In the genomic region with DNA sequence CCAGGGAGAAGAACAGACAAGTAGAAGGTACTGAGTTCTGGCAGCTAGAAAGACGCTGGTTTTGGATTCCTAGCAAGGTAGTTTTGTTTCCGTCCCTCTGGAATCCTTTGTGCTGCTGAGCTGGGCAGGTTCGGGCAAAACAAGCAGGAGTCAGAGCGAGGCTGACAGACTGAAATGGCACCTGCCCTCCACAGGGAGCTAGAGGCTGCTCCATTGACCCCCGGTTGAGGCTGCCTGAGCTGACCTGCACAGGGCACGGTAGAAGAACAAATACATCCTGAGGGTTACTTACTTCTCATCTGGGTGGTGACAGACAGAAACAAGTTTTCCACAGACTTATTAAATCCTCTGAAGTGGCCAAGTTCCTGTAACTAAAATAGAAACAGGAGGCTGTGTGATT, we compare ENCODE assay signal across 7 mouse cellular contexts. TPM values are rescaled to one million over a fixed set of nuclear protein-coding genes. Genes with fewer than 3 reads are reported as not detected.
A peak's percentile ranks its signal among the peaks of the same experiment; 100 is the strongest.
DNase-seq lines count a peak whose midpoint lies in the region; ATAC-seq and TF ChIP-seq lines count a peak whose summit lies in the region.
"Not testable (repeated sequence)": the region's sequence is repeated elsewhere in the genome, so short reads cannot be mapped to it uniquely, and the experiment has no call there.

No protein-coding gene starts in this region.

- not testable (repeated sequence) for H3K9ac ChIP-seq in forebrain, embryonic 14.5 days (ENCODE audit: low read length); forebrain, postnatal 0 days; heart, embryonic 16.5 days (ENCODE audit: low read length); lung, embryonic 14.5 days; midbrain, embryonic 13.5 days (replicated peaks); neural tube, embryonic 12.5 days; stomach, postnatal 0 days (ENCODE audit: low read length)

- no CpG with 5 or more reads among the region's 6 CpGs for WGBS in forebrain, embryonic 14.5 days
- no CpG with 5 or more reads among the region's 6 CpGs for WGBS in forebrain, postnatal 0 days
- no CpG with 5 or more reads among the region's 6 CpGs for WGBS in heart, embryonic 16.5 days
- WGBS in lung, embryonic 14.5 days: no CpG with 5 or more reads among the region's 6 CpGs
- no CpG with 5 or more reads among the region's 6 CpGs for WGBS in midbrain, embryonic 13.5 days
- WGBS in neural tube, embryonic 12.5 days: no CpG with 5 or more reads among the region's 6 CpGs
- WGBS in stomach, postnatal 0 days: no CpG with 5 or more reads among the region's 6 CpGs

- not testable (repeated sequence) for TF ChIP-seq EP300 in stomach, postnatal 0 days (optimal IDR thresholded peaks at IDR 0.05)

- not testable (repeated sequence) for TF ChIP-seq CTCF in forebrain, postnatal 0 days (IDR thresholded peaks at IDR 0.05; ENCODE audit: low read depth); lung, embryonic 14.5 days (IDR thresholded peaks at IDR 0.05; ENCODE audit: low read depth); stomach, postnatal 0 days (IDR thresholded peaks at IDR 0.05; ENCODE audit: low read depth)

- not testable (repeated sequence) for H3K4me2 ChIP-seq in forebrain, embryonic 14.5 days (ENCODE audit: low read length); forebrain, postnatal 0 days (ENCODE audit: low read depth); heart, embryonic 16.5 days (ENCODE audit: low read depth, low read length); lung, embryonic 14.5 days; midbrain, embryonic 13.5 days (replicated peaks); neural tube, embryonic 12.5 days (replicated peaks); stomach, postnatal 0 days (replicated peaks; ENCODE audit: low read depth)

- ATAC-seq in forebrain, embryonic 14.5 days: peak; percentile 42
- peak; percentile 23 for ATAC-seq in forebrain, postnatal 0 days
- peak; percentile 11; the same call in 1 of the 2 replicates for ATAC-seq in heart, embryonic 16.5 days (replicated peaks; ENCODE audit: extremely low read depth, insufficient read depth, low FRiP score)
- ATAC-seq in lung, embryonic 14.5 days (ENCODE audit: insufficient read depth): peak; percentile 35; the same call in 1 of the 2 replicates
- ATAC-seq in midbrain, embryonic 13.5 days: 0 out of 2 replicates have a peak, but pooled peaks have one; percentile 35
- ATAC-seq in neural tube, embryonic 12.5 days (ENCODE audit: low FRiP score, low read depth): peak; percentile 59
- ATAC-seq in stomach, postnatal 0 days (ENCODE audit: low FRiP score, low TSS enrichment): 0 out of 2 replicates have a peak, but pooled peaks have one; percentile 30

- not testable (repeated sequence) for H3K27ac ChIP-seq in forebrain, embryonic 14.5 days (ENCODE audit: low read depth, low read length); forebrain, postnatal 0 days (ENCODE audit: low read depth, low read length); heart, embryonic 16.5 days (ENCODE audit: low read length); lung, embryonic 14.5 days (ENCODE audit: low read depth); midbrain, embryonic 13.5 days; neural tube, embryonic 12.5 days; stomach, postnatal 0 days (replicated peaks)

- H3K36me3 ChIP-seq in forebrain, embryonic 14.5 days (ENCODE audit: control insufficient read depth, insufficient read depth, low read length); forebrain, postnatal 0 days (ENCODE audit: insufficient read depth); heart, embryonic 16.5 days (ENCODE audit: control insufficient read depth, insufficient read depth); lung, embryonic 14.5 days (ENCODE audit: insufficient read depth); midbrain, embryonic 13.5 days; neural tube, embryonic 12.5 days; stomach, postnatal 0 days (ENCODE audit: control insufficient read depth, insufficient read depth, low read length): not testable (repeated sequence)

- not testable (repeated sequence) for DNase-seq in forebrain, embryonic 14.5 days (ENCODE audit: low spot score); forebrain, postnatal 0 days; lung, embryonic 14.5 days; stomach, postnatal 0 days (ENCODE audit: low spot score)

- H3K4me3 ChIP-seq in forebrain, embryonic 14.5 days (ENCODE audit: low read depth, low read length); forebrain, postnatal 0 days (ENCODE audit: low read depth, low read length); heart, embryonic 16.5 days (ENCODE audit: low read length); lung, embryonic 14.5 days (ENCODE audit: low read depth, low read length); midbrain, embryonic 13.5 days (replicated peaks); neural tube, embryonic 12.5 days; stomach, postnatal 0 days (ENCODE audit: low read depth, low read length): not testable (repeated sequence)

- not testable (repeated sequence) for H3K4me1 ChIP-seq in forebrain, embryonic 14.5 days (ENCODE audit: control insufficient read depth, insufficient read depth, low read length); forebrain, postnatal 0 days (ENCODE audit: insufficient read depth); heart, embryonic 16.5 days (ENCODE audit: control insufficient read depth, insufficient read depth, low read length); lung, embryonic 14.5 days (ENCODE audit: insufficient read depth); midbrain, embryonic 13.5 days (replicated peaks); neural tube, embryonic 12.5 days; stomach, postnatal 0 days (replicated peaks; ENCODE audit: control insufficient read depth, insufficient read depth)

- not testable (repeated sequence) for H3K9me3 ChIP-seq in forebrain, embryonic 14.5 days (replicated peaks; ENCODE audit: control insufficient read depth, low read length); forebrain, postnatal 0 days (ENCODE audit: low read length); heart, embryonic 16.5 days (replicated peaks; ENCODE audit: control insufficient read depth, low read length); lung, embryonic 14.5 days (ENCODE audit: low read depth, low read length); midbrain, embryonic 13.5 days; neural tube, embryonic 12.5 days; stomach, postnatal 0 days (ENCODE audit: control insufficient read depth, low read length)

- H3K27me3 ChIP-seq in forebrain, embryonic 14.5 days (replicated peaks; ENCODE audit: control insufficient read depth, insufficient read depth, low read length); forebrain, postnatal 0 days (ENCODE audit: insufficient read depth, low read length); heart, embryonic 16.5 days (ENCODE audit: control insufficient read depth, insufficient read depth, low read length); lung, embryonic 14.5 days (ENCODE audit: insufficient read depth, low read length); midbrain, embryonic 13.5 days; neural tube, embryonic 12.5 days (replicated peaks); stomach, postnatal 0 days (ENCODE audit: control insufficient read depth, insufficient read depth, low read length): not testable (repeated sequence)

RNA-seq across cellular contexts. Expression of a gene that starts 53.5 kb away (rescaled TPM):
- 35.5 and 43.0 TPM in 2 replicates for polyA plus RNA-seq in forebrain, embryonic 14.5 days (2014; fragmentation: Nextera tagmentation; extraction: Ambion mirVana)
- total RNA-seq in forebrain, postnatal 0 days (2014; rRNA removed): 29.9 and 32.1 TPM in 2 replicates
- 4.8 and 11.0 TPM in 2 replicates for polyA plus RNA-seq in forebrain, postnatal 0 days (2015; fragmentation: Nextera tagmentation; extraction: Ambion mirVana)
- polyA plus RNA-seq in heart, embryonic 16.5 days (2015; fragmentation: Nextera tagmentation; extraction: Ambion mirVana): 27.9 and 28.4 TPM in 2 replicates
- 38.4 and 41.1 TPM in 2 replicates for polyA plus RNA-seq in lung, embryonic 14.5 days (2014; fragmentation: Nextera tagmentation; extraction: Ambion mirVana)
- 84.2 and 93.2 TPM in 2 replicates for polyA plus RNA-seq in midbrain, embryonic 13.5 days (2015; fragmentation: Nextera tagmentation; extraction: Ambion mirVana)
- polyA plus RNA-seq in neural tube, embryonic 12.5 days (2016; fragmentation: Nextera tagmentation; extraction: Ambion mirVana): 61.0 and 78.0 TPM in 2 replicates
- polyA plus RNA-seq in stomach, postnatal 0 days (2015; fragmentation: Nextera tagmentation; extraction: Ambion mirVana): 12.6 and 15.5 TPM in 2 replicates
